Mouse (Mus musculus) spleen, postnatal 36 days (tissue): Measurements from ENCODE around the gene Olfr214.
"Not testable (repeated sequence)": the region's sequence is repeated elsewhere in the genome, so short reads cannot be mapped to it uniquely, and the experiment has no call there.

Source experiments
- DNase-seq, 2 experiments: peaks; one replicate each; pipeline ENCODE4 v3.0.0; 2022; ENCODE audit warnings: low spot score in 2 of 2, mixed read lengths in 1 of 2

The Olfr214 gene

DNA sequence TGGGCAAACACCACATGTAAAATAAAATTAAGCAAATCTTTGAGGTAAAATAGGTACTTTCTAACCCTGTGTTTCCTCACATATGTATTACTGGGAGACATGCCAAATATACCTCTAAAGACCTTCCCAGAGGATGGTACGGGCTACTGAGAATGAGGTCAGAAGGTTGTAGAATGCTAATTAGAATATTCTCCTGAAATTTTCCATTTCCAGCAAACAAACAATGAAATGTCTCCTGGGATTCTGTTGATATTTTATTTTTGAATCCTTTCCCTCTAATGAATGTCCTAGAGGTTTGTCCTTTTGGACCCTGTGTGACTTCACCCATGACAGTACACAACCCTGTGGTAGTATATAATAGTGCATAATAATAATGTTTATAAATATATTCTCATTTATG is at the start of gene Olfr214:
Gene Olfr214, plus strand, starts transcription at position 301 of the 400 bp plus-strand sequence.
- no peak for DNase-seq

DNA sequence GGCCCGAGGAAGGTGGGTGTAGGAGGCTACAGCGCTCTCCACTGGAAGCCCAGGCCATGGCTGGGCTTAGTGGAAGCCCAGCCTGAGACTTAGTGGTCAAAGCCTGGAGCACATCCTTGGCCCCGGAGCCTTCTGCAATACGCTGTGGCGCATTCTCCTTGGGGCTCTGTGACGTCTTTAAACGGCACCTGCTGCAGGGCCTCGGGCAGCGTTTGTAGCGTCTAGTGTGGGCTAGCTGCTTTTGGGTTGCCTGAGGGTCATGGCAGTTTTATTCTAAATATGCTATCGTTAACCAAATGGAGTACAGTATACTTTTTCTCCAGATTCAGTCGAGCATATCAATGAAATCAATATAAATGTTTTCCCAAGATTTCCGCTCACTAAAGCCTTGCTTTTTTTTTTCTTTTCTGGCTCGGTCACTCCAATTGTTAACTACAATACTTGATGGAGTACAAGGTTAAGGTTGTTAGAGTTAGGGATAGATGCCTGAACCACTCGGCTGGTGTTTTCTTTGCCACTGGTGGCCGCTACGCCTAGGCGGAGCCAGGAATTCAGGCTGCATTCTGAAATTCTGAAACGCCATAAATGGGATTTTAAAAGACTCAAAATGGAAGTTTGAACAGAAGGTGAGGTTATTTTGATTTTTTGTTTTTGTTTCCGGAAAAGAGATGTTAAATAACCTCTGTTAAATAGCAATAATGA is 47.6 kb upstream of the Olfr214 start, which contains the start of gene Olfr212:
Gene Olfr212, plus strand, starts transcription at position 215 of the 702 bp plus-strand sequence.
- not testable (repeated sequence) for DNase-seq

DNA sequence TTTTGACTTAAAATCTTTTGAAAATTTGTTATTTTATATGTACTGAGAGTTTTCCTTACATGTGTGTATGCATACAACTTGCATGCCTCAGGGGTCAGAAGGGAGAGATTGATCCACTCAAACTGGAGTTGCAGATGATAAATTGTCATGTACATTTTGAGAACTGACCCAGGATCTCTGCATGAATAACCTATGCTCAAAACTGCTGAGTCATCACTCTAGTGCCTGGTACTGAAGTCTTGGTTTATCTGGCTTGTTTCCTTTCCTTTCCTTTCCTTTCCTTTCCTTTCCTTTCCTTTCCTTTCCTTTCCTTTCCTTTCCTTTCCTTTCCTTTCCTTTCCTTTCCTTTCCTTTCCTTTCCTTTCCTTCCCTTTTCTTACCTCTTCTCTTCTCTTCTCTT is 39.2 kb upstream of the Olfr214 start:
- no peak for DNase-seq

DNA sequence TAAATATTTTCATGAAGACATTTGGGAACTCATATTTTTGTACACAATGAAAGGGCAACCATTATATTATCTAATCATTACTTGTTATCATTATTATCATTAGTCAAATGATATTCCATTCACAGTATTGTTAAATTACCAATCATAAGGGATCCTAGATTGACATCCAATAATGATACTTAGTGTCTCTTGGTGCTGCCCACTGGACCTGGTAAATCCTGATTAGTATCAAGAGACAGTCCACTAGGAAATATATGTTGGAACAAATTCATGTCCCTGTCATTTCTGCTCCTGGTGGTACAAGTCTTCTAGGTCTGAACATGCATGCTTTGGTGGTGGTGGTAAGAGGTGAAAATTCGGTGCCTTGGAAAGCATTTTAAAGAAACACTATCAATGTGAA is 15.9 kb upstream of the Olfr214 start, which contains the start of gene Olfr213:
Gene Olfr213, plus strand, starts transcription at position 301 of the 400 bp plus-strand sequence.
- DNase-seq = no peak

DNA sequence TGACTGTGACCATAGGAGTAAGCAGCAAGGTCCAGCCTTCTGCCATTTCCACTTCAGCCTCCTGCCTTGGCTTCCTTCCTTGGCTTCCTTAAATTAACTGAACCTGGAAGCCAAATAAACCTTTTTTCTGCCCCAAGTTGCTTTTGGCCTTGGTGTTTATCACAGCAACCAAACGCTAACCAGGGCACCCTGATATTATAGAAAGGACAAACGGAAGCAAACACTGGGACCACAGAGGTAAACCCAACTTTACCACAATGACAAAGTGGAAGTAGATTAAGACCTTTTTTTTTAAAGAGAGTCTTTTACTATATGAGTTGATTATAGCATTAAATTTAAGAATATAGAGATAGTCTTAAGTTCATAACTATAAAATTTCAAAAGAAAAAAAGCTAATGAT is 11.5 kb upstream of the Olfr214 start:
- no peak for DNase-seq

DNA sequence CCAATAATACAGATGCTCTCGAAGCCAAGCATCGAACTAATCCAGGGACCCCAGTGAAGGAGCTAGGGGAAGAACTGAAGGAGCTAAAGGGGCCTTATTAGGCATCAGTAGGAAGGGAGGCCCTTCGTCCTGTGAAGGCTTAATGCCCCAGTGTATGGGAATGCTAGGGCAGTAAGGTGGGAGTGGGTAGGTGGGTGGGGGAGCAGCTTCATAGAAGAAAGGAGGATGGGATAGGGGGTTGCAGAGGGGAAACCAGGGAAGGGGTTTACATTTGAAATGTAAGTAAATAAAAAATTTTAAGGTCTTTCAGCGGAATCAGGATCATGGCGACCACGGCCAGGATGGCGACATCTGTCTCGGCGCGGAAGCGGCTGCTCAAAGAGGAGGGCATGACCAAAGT is 3.2 kb upstream of the Olfr214 start, which contains the start of gene Gm5580:
Gene Gm5580, plus strand, starts transcription at position 301 of the 400 bp plus-strand sequence.
- not testable (repeated sequence) for DNase-seq

DNA sequence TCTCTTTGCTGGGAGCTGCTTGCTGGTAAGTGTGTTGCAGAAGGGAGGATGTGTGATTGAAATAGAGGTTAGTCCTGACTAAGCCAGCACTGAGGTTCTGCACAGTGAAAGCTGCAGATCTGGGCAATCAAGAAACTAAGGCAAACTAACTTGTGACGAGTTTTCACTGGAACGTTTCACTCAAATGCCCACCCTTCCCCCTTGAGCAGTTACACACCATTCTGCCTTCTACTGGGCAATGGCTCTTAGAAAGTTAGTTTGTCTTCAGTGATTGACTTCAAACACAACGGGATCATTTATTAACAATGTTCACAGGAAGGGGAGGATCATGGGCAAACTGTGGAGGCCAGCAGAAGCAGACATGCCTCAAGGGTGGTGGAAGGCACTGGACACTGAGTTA is 917 bp downstream of the Olfr214 start:
- no peak for DNase-seq

DNA sequence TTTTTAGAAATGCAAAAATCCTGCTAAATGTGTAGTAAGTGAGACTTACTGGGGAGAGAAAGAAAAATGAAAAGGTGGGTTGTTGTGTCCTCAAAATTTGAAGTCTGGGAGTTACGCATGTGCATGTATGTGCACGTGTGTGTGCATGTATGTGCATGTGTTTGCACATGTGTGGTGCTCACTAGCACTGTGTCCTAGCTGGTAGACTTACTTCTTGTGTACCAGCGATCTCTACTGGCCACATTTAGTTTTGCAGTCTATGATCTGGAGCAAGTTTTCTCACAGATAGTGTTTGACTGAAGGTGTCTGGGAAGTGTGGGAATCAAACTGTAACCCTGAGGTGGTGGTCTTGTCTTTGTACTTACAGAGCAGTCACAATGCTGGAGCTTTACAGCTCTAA is 15.8 kb downstream of the Olfr214 start:
- peak in 1 of 2 experiments; percentile 6 for DNase-seq

DNA sequence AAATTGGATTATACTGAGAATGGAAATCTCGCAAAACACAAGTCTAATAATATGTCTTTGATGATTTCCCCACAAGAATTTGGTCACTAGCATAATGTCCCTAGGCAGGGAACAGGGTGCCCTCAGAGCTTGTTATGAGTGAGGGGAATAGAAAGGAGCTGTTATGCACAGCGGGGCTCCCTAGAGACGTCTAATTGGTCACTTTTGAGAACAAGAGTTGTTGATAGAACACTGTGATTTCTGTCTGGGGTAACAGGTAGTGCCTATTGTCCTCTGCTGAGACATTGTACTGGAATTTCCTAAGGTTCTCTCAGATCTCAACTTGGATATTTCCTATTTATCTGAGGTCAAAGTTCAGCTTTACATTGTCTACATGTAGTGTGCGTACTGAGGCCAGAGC is 30.1 kb downstream of the Olfr214 start, which contains the start of gene Olfr215:
Gene Olfr215, minus strand, starts transcription at position 101 of the 400 bp plus-strand sequence.
- DNase-seq = no peak

DNA sequence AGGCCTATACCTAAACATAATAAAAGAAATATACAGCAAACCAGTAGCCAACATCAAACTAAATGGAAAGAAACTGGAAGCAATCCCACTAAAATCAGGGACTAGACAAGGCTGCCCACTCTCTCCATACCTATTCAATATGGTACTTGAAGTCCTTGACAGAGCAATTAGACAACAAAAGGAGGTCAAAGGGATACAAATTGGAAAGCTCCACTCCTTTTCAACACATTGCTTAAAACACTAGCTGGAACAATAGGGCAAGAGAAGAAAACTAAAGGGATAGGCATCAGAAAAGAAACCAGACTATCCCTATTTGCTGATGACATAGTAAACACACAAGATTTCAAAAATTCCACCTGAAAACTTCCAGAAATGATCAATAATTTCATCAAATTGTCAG is 46.9 kb downstream of the Olfr214 start:
- DNase-seq = not testable (repeated sequence)

DNA sequence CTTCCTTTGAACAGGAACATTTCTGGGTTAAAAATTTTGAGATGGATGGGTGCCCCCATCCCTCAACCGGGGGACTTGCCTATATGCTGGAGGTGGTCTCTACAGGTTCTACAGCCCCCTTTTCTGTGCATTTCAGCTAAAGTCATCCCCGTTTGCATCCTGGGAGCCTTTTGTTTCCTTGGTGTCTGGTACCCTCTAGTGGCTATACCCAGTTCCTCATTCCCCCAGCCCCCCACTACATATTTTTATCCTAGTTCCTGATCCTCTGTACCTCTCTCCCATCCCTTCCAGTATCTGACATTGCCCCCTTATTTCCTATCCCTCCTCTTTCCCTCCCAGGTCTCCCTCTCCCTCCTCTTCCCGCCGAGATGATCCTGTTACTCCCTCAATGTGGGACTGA is 53.2 kb downstream of the Olfr214 start:
- DNase-seq = no peak
